Mouse (Mus musculus) WW6 (cell line): ENCODE results near the gene Slc7a5.

Experiments used
- DNase-seq: peaks from one replicate; pipeline ENCODE4 v3.0.0-alpha.2; 2013; ENCODE audit warnings: low read depth, low spot score

Gene Slc7a5

GRCm38 (mm10) chr8:121936391-121936790, 28.9 kb upstream of the Slc7a5 start:
- no peak for DNase-seq

GRCm38 (mm10) chr8:121935341-121936294, 28.1 kb upstream of the Slc7a5 start:
- no peak for DNase-seq

GRCm38 (mm10) chr8:121934923-121935322, 27.4 kb upstream of the Slc7a5 start:
- no peak for DNase-seq

GRCm38 (mm10) chr8:121934506-121934905, 27.0 kb upstream of the Slc7a5 start:
- DNase-seq, result no peak

GRCm38 (mm10) chr8:121932668-121933520, 25.4 kb upstream of the Slc7a5 start:
- DNase-seq, result no peak

- no peak for DNase-seq
Measured at GRCm38 (mm10) chr8:121932026-121932667, 24.7 kb upstream of the Slc7a5 start.

GRCm38 (mm10) chr8:121931571-121931970, 24.1 kb upstream of the Slc7a5 start:
- DNase-seq, result no peak

- no peak for DNase-seq
Measured at GRCm38 (mm10) chr8:121930047-121930446, 22.6 kb upstream of the Slc7a5 start.

GRCm38 (mm10) chr8:121927316-121927715, 19.8 kb upstream of the Slc7a5 start:
- no peak for DNase-seq

- DNase-seq, result no peak
Measured at GRCm38 (mm10) chr8:121926266-121926665, 18.8 kb upstream of the Slc7a5 start.

- DNase-seq, result peak; percentile 86
Measured at GRCm38 (mm10) chr8:121925624-121926023, 18.1 kb upstream of the Slc7a5 start.

- no peak for DNase-seq
Measured at GRCm38 (mm10) chr8:121924681-121925080, 17.2 kb upstream of the Slc7a5 start.

GRCm38 (mm10) chr8:121922101-121922500, 14.6 kb upstream of the Slc7a5 start:
- DNase-seq, result no peak

- DNase-seq, result no peak
Measured at GRCm38 (mm10) chr8:121921582-121921981, 14.1 kb upstream of the Slc7a5 start.

- DNase-seq, result no peak
Measured at GRCm38 (mm10) chr8:121919731-121920130, 12.2 kb upstream of the Slc7a5 start.

GRCm38 (mm10) chr8:121919158-121919557, 11.7 kb upstream of the Slc7a5 start:
- no peak for DNase-seq

- DNase-seq, result no peak
Measured at GRCm38 (mm10) chr8:121913378-121913777, 5.9 kb upstream of the Slc7a5 start.

GRCm38 (mm10) chr8:121912831-121913230, 5.3 kb upstream of the Slc7a5 start:
- no peak for DNase-seq

GRCm38 (mm10) chr8:121911987-121912386, 4.5 kb upstream of the Slc7a5 start:
- DNase-seq, result no peak

GRCm38 (mm10) chr8:121911400-121911799, 3.9 kb upstream of the Slc7a5 start:
- DNase-seq, result no peak

- DNase-seq, result no peak
Measured at GRCm38 (mm10) chr8:121909663-121910062, 2.2 kb upstream of the Slc7a5 start.

- no peak for DNase-seq
Measured at GRCm38 (mm10) chr8:121909148-121909541, 1.7 kb upstream of the Slc7a5 start.
